Mouse (Mus musculus) splenic B cell, adult 2 months (primary cell): ENCODE results near the gene Fcamr.

ENCODE experiments used
- DNase-seq: peaks from one replicate; pipeline ENCODE4 v3.0.0-alpha.2; 2011; ENCODE audit warnings: low read depth, low spot score
- H3K27me3 ChIP-seq: 2 replicates; pipeline ENCODE4 v1.6.1; 2012; ENCODE audit warnings: mild to moderate bottlenecking, low read length, moderate library complexity, mixed read lengths; ENCODE audit not compliant: control insufficient read depth, poor library complexity, insufficient read depth, severe bottlenecking
- H3K36me3 ChIP-seq: 2 replicates; pipeline ENCODE4 v1.6.1; 2012; ENCODE audit warnings: mild to moderate bottlenecking, low read length, moderate library complexity, mixed read lengths; ENCODE audit not compliant: control insufficient read depth, poor library complexity, insufficient read depth, severe bottlenecking

Gene Fcamr

GRCm38 (mm10) chr1:130855723-130856122, 55.0 kb downstream of the Fcamr start:
- Histone ChIP-seq H3K36me3 (no peaks in the 10 kb centered on the region), H3K27me3 (no peaks in the 10 kb centered on the region)
- no peak for DNase-seq

- Histone ChIP-seq H3K27me3 (no peaks in the 10 kb centered on the region), H3K36me3 (no peaks in the 10 kb centered on the region)
- no peak for DNase-seq
Measured at GRCm38 (mm10) chr1:130857456-130857855, 56.8 kb downstream of the Fcamr start.

GRCm38 (mm10) chr1:130864238-130864637, 63.5 kb downstream of the Fcamr start:
- DNase-seq = peak; percentile 92
- Histone ChIP-seq H3K36me3 (no peaks in the 10 kb centered on the region), H3K27me3 (no peaks in the 10 kb centered on the region)
